Mouse (Mus musculus) heart, adult 2 months (tissue): ENCODE measurements around the gene Gpr82.

Experiments used
- CTCF ChIP-seq: fragments of 200-600 bp; IDR thresholded peaks from 2 replicates; pipeline ENCODE4 v1.8.1; 2022; ENCODE audit warnings: antibody characterized with exemption, mild to moderate bottlenecking, moderate library complexity
- EP300 ChIP-seq: fragments of 200-500 bp; IDR thresholded peaks from 2 replicates; pipeline ENCODE4 v1.6.1; 2011; ENCODE audit warnings: low read depth, low read length, control low read depth; ENCODE audit not compliant: insufficient read depth
- POLR2A ChIP-seq: fragments of 200-500 bp; IDR thresholded peaks from 2 replicates; pipeline ENCODE4 v1.6.1; 2011; ENCODE audit warnings: mild to moderate bottlenecking, low read depth, low read length, control low read depth; ENCODE audit not compliant: insufficient read depth

DNA sequence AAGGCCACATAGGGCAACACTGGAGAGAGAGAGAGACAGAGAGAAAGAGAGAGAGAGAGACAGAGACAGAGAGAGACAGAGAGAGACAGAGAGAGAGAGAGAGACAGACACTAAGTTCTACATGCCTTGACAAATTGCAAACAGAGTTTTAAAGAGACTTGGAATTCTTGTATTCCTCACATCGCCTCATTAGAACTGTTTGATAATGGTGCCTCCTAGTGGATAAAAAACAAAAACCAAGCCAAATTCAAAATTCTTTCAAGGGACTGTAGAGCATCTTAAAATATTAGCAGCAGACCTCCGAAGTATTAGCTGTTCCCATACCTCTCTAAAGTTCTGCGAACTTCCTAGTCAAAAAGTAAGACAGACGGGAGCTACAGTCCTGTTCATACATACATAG lies 30.7 kb downstream of the Gpr82 start:
- TF ChIP-seq CTCF (peak; percentile 55), POLR2A (no peak), EP300 (no peak)
